Mouse (Mus musculus): ENCODE measurements around the gene Fbxo34.
A peak's percentile ranks its signal among the peaks of the same experiment; 100 is the strongest.
"Not testable (repeated sequence)": the region's sequence is repeated elsewhere in the genome, so short reads cannot be mapped to it uniquely, and the experiment has no call there.

The Fbxo34 gene

GRCm38 (mm10) chr14:47450121-47450520, at the start of gene Fbxo34:
Gene Fbxo34 (plus strand): TSS chr14:47450421.
- not testable (repeated sequence) for DNase-seq (ENCODE audit: low spot score)

- DNase-seq (ENCODE audit: low spot score), result no peak
Observed at GRCm38 (mm10) chr14:47402735-47403134, 47.5 kb upstream of the Fbxo34 start.

- DNase-seq (ENCODE audit: low spot score), result no peak
Observed at GRCm38 (mm10) chr14:47406000-47406399, 44.2 kb upstream of the Fbxo34 start.

GRCm38 (mm10) chr14:47417346-47417745, 32.9 kb upstream of the Fbxo34 start:
- no peak for DNase-seq (ENCODE audit: low spot score)

- DNase-seq (ENCODE audit: low spot score), result peak; percentile 93
Observed at GRCm38 (mm10) chr14:47417775-47418665, 32.2 kb upstream of the Fbxo34 start, which contains the start of gene Dlgap5. Gene Dlgap5 (minus strand): TSS chr14:47418407.

- DNase-seq (ENCODE audit: low spot score), result no peak
Observed at GRCm38 (mm10) chr14:47418666-47418991, 31.6 kb upstream of the Fbxo34 start.

- no peak for DNase-seq (ENCODE audit: low spot score)
Observed at GRCm38 (mm10) chr14:47419034-47419625, 31.1 kb upstream of the Fbxo34 start.

- peak; percentile 56 for DNase-seq (ENCODE audit: low spot score)
Observed at GRCm38 (mm10) chr14:47419723-47420276, 30.4 kb upstream of the Fbxo34 start.

- DNase-seq (ENCODE audit: low spot score), result no peak
Observed at GRCm38 (mm10) chr14:47421606-47422005, 28.6 kb upstream of the Fbxo34 start.

- DNase-seq (ENCODE audit: low spot score), result no peak
Observed at GRCm38 (mm10) chr14:47422466-47422865, 27.8 kb upstream of the Fbxo34 start.

- DNase-seq (ENCODE audit: low spot score), result no peak
Observed at GRCm38 (mm10) chr14:47432987-47433386, 17.2 kb upstream of the Fbxo34 start.

GRCm38 (mm10) chr14:47438947-47439346, 11.3 kb upstream of the Fbxo34 start:
- no peak for DNase-seq (ENCODE audit: low spot score)

- no peak for DNase-seq (ENCODE audit: low spot score)
Observed at GRCm38 (mm10) chr14:47444907-47445306, 5.3 kb upstream of the Fbxo34 start.

- DNase-seq (ENCODE audit: low spot score), result no peak
Observed at GRCm38 (mm10) chr14:47445331-47446095, 4.7 kb upstream of the Fbxo34 start.

- DNase-seq (ENCODE audit: low spot score), result no peak
Observed at GRCm38 (mm10) chr14:47459556-47459955, 9.3 kb downstream of the Fbxo34 start.

GRCm38 (mm10) chr14:47461997-47462396, 11.8 kb downstream of the Fbxo34 start:
- DNase-seq (ENCODE audit: low spot score), result no peak

GRCm38 (mm10) chr14:47462453-47462852, 12.2 kb downstream of the Fbxo34 start:
- DNase-seq (ENCODE audit: low spot score), result no peak

- DNase-seq (ENCODE audit: low spot score), result no peak
Observed at GRCm38 (mm10) chr14:47462877-47463460, 12.7 kb downstream of the Fbxo34 start.

GRCm38 (mm10) chr14:47464426-47464825, 14.2 kb downstream of the Fbxo34 start:
- no peak for DNase-seq (ENCODE audit: low spot score)

GRCm38 (mm10) chr14:47465468-47466175, 15.4 kb downstream of the Fbxo34 start:
- DNase-seq (ENCODE audit: low spot score), result no peak

GRCm38 (mm10) chr14:47472359-47472742, 22.1 kb downstream of the Fbxo34 start:
- peak; percentile 93 for DNase-seq (ENCODE audit: low spot score)
